Mouse (Mus musculus) embryonic facial prominence, embryonic 14.5 days (tissue): Measurements from ENCODE around the gene Syt12. TPM values are rescaled to one million over a fixed set of nuclear protein-coding genes. Genes with fewer than 3 reads are reported as not detected.

Source experiments
- ATAC-seq: fragments of 200-750 bp; cut with Nextera tagmentation; 2 replicates; pipeline ENCODE4 v1.8.0; 2017; ENCODE audit warnings: low read depth, moderate number of reproducible peaks, moderate TSS enrichment
- DNase-seq: peaks from one replicate; pipeline ENCODE4 v3.0.0-alpha.2; 2015; ENCODE audit warnings: low spot score
- H3K27ac ChIP-seq: fragments of 300-500 bp; sonication (generic); replicated peaks from 2 replicates; pipeline ENCODE4 v1.5.1; 2014; ENCODE audit warnings: low read depth, mild to moderate bottlenecking, low read length, moderate library complexity
- H3K27me3 ChIP-seq: fragments of 300-500 bp; sonication (generic); replicated peaks from 2 replicates; pipeline ENCODE4 v1.6.1; 2014; ENCODE audit warnings: low read length; ENCODE audit not compliant: control insufficient read depth, insufficient read depth
- H3K36me3 ChIP-seq: fragments of 300-500 bp; sonication (generic); 2 replicates; pipeline ENCODE4 v1.6.1; 2014; ENCODE audit warnings: low read length, mixed read lengths; ENCODE audit not compliant: control insufficient read depth, insufficient read depth
- H3K4me1 ChIP-seq: fragments of 300-500 bp; sonication (generic); 2 replicates; pipeline ENCODE4 v1.6.1; 2014; ENCODE audit warnings: antibody characterized with exemption, low read length; ENCODE audit not compliant: control insufficient read depth, insufficient read depth
- H3K4me2 ChIP-seq: fragments of 300-500 bp; sonication (generic); 2 replicates; pipeline ENCODE4 v1.6.1; 2014; ENCODE audit warnings: low read depth, mild to moderate bottlenecking, low read length, moderate library complexity, mixed read lengths
- H3K4me3 ChIP-seq: fragments of 300-500 bp; sonication (generic); 2 replicates; pipeline ENCODE4 v1.5.1; 2014; ENCODE audit warnings: low read depth, mild to moderate bottlenecking, low read length
- H3K9ac ChIP-seq: fragments of 300-500 bp; sonication (generic); 2 replicates; pipeline ENCODE4 v1.6.1; 2014; ENCODE audit warnings: low read depth, mild to moderate bottlenecking, low read length, moderate library complexity, mixed read lengths
- H3K9me3 ChIP-seq: fragments of 300-500 bp; sonication (generic); 2 replicates; pipeline ENCODE4 v1.6.1; 2016; ENCODE audit warnings: low read length; ENCODE audit not compliant: control insufficient read depth
- WGBS: fragments of 180-500 bp; shearing (Covaris S2); extraction: QIAGEN DNeasy Blood & Tissue Kit; methylation state at CpG from one replicate; pipeline ENCODE4 v1.1.7; 2014; 5-methylcytosine and 5-hydroxymethylcytosine counted together
- polyA plus RNA-seq: library from polyadenylated mRNA; unstranded; fragments of >200 nt; fragmentation: Nextera tagmentation; extraction: Ambion mirVana; gene quantifications from 2 replicates; pipeline ENCODE4 v1.2.1, GENCODE M21; 2014

Gene Syt12
- polyA plus RNA-seq, 1 experiment from 2014 or later, result 0.90 TPM

- no peaks in the 10 kb centered on the region for H3K36me3 ChIP-seq
- ATAC-seq (no peak), DNase-seq (no peak)
- H3K4me1 ChIP-seq, result no peaks in the 10 kb centered on the region
- H3K27ac ChIP-seq, result no peak overlapping the region
- no peak overlapping the region for H3K9ac ChIP-seq
- H3K4me3 ChIP-seq, result no peak overlapping the region
- peaks cover 19% of the 10 kb centered on the region for H3K27me3 ChIP-seq
- 85% methylated on average over 2 of the region's 2 CpGs for WGBS
- H3K4me2 ChIP-seq, result no peak overlapping the region
- H3K9me3 ChIP-seq, result no peaks in the 10 kb centered on the region
Measured at GRCm38 (mm10) chr19:4480041-4480440, 2.8 kb upstream of the Syt12 start.

GRCm38 (mm10) chr19:4478190-4478516, 906 bp upstream of the Syt12 start:
- Histone ChIP-seq H3K9ac (no peak overlapping the region), H3K36me3 (no peaks in the 10 kb centered on the region), H3K27ac (no peak overlapping the region), H3K9me3 (no peaks in the 10 kb centered on the region), H3K27me3 (peaks cover 19% of the 10 kb centered on the region), H3K4me1 (no peaks in the 10 kb centered on the region), H3K4me3 (no peak overlapping the region), H3K4me2 (no peak overlapping the region)
- DNase-seq (no peak), ATAC-seq (no peak)
- WGBS, result 36% methylated on average over 1 of the region's 1 CpGs

- ATAC-seq (peak; percentile 80), DNase-seq (peak; percentile 53)
- Histone ChIP-seq H3K4me2 (peak overlapping the region; percentile 97), H3K27me3 (peaks cover 19% of the 10 kb centered on the region), H3K27ac (no peak overlapping the region), H3K4me1 (no peaks in the 10 kb centered on the region), H3K4me3 (peak overlapping the region; percentile 57), H3K36me3 (no peaks in the 10 kb centered on the region), H3K9me3 (no peaks in the 10 kb centered on the region), H3K9ac (peak overlapping the region; percentile 64)
- under 1% methylated on average over 33 of the region's 70 CpGs for WGBS
Measured at GRCm38 (mm10) chr19:4476601-4477257, 518 bp downstream of the Syt12 start.

- DNase-seq (no peak), ATAC-seq (no peak)
- Histone ChIP-seq H3K27ac (no peak overlapping the region), H3K4me2 (no peak overlapping the region), H3K4me1 (no peaks in the 10 kb centered on the region), H3K4me3 (no peak overlapping the region), H3K9ac (no peak overlapping the region), H3K9me3 (no peaks in the 10 kb centered on the region), H3K27me3 (peaks cover 19% of the 10 kb centered on the region), H3K36me3 (no peaks in the 10 kb centered on the region)
- 81% methylated on average over 11 of the region's 11 CpGs for WGBS
Measured at GRCm38 (mm10) chr19:4475224-4475925, 1.9 kb downstream of the Syt12 start.

GRCm38 (mm10) chr19:4474739-4475138, 2.5 kb downstream of the Syt12 start:
- H3K4me3 ChIP-seq, result no peak overlapping the region
- ATAC-seq (no peak), DNase-seq (no peak)
- WGBS, result 62% methylated on average over 3 of the region's 3 CpGs
- H3K4me1 ChIP-seq, result no peaks in the 10 kb centered on the region
- H3K36me3 ChIP-seq, result no peaks in the 10 kb centered on the region
- no peaks in the 10 kb centered on the region for H3K9me3 ChIP-seq
- no peak overlapping the region for H3K27ac ChIP-seq
- peaks cover 19% of the 10 kb centered on the region for H3K27me3 ChIP-seq
- H3K4me2 ChIP-seq, result no peak overlapping the region
- no peak overlapping the region for H3K9ac ChIP-seq

- H3K4me3 ChIP-seq, result no peak overlapping the region
- ATAC-seq (no peak), DNase-seq (no peak)
- H3K4me1 ChIP-seq, result no peaks in the 10 kb centered on the region
- H3K27me3 ChIP-seq, result peaks cover 19% of the 10 kb centered on the region
- no peak overlapping the region for H3K9ac ChIP-seq
- H3K4me2 ChIP-seq, result no peak overlapping the region
- no peak overlapping the region for H3K27ac ChIP-seq
- H3K9me3 ChIP-seq, result no peaks in the 10 kb centered on the region
- WGBS, result 88% methylated on average over 5 of the region's 5 CpGs
- H3K36me3 ChIP-seq, result no peaks in the 10 kb centered on the region
Measured at GRCm38 (mm10) chr19:4473549-4473948, 3.7 kb downstream of the Syt12 start.

GRCm38 (mm10) chr19:4468363-4468762, 8.9 kb downstream of the Syt12 start:
- 26% methylated on average over 5 of the region's 5 CpGs for WGBS
- no peak for ATAC-seq
- H3K4me3 ChIP-seq, result no peak overlapping the region
- no peak overlapping the region for H3K9ac ChIP-seq
- no peaks in the 10 kb centered on the region for H3K4me1 ChIP-seq
- H3K27me3 ChIP-seq, result no peaks in the 10 kb centered on the region
- no peak overlapping the region for H3K27ac ChIP-seq
- DNase-seq, result no peak
- H3K4me2 ChIP-seq, result no peak overlapping the region
- no peaks in the 10 kb centered on the region for H3K9me3 ChIP-seq
- no peaks in the 10 kb centered on the region for H3K36me3 ChIP-seq

GRCm38 (mm10) chr19:4464666-4465065, 12.6 kb downstream of the Syt12 start:
- Histone ChIP-seq H3K36me3 (no peaks in the 10 kb centered on the region), H3K4me1 (no peaks in the 10 kb centered on the region), H3K27me3 (no peaks in the 10 kb centered on the region), H3K9me3 (no peaks in the 10 kb centered on the region), H3K9ac (no peak overlapping the region), H3K4me2 (no peak overlapping the region), H3K27ac (no peak overlapping the region), H3K4me3 (no peak overlapping the region)
- 80% methylated on average over 4 of the region's 4 CpGs for WGBS
- no peak for ATAC-seq
- no peak for DNase-seq

- Histone ChIP-seq H3K4me1 (no peaks in the 10 kb centered on the region), H3K4me3 (no peak overlapping the region), H3K9ac (no peak overlapping the region), H3K27me3 (no peaks in the 10 kb centered on the region), H3K36me3 (no peaks in the 10 kb centered on the region), H3K4me2 (no peak overlapping the region), H3K27ac (no peak overlapping the region), H3K9me3 (no peaks in the 10 kb centered on the region)
- 79% methylated on average over 8 of the region's 8 CpGs for WGBS
- no peak for ATAC-seq
- DNase-seq, result no peak
Measured at GRCm38 (mm10) chr19:4461981-4462380, 15.3 kb downstream of the Syt12 start.
